Mouse (Mus musculus) lung, postnatal 0 days (tissue): Measurements from ENCODE around the gene Adamts16. TPM values are rescaled to one million over a fixed set of nuclear protein-coding genes. Genes with fewer than 3 reads are reported as not detected.

ENCODE experiments used
- ATAC-seq: fragments of 200-750 bp; cut with Nextera tagmentation; 2 replicates; pipeline ENCODE4 v1.8.0; 2017; ENCODE audit warnings: moderate library complexity
- DNase-seq: peaks from one replicate; pipeline ENCODE4 v3.0.0-alpha.2; 2016; ENCODE audit warnings: low spot score
- H3K27ac ChIP-seq: fragments of 300-500 bp; sonication (generic); 2 replicates; pipeline ENCODE4 v1.5.1; 2014; ENCODE audit warnings: antibody characterized with exemption, mild to moderate bottlenecking, low read length, mixed read lengths
- H3K27me3 ChIP-seq: fragments of 300-500 bp; sonication (generic); replicated peaks from 2 replicates; pipeline ENCODE4 v1.6.1; 2014; ENCODE audit warnings: low read length, mixed read lengths; ENCODE audit not compliant: insufficient read depth
- H3K36me3 ChIP-seq: fragments of 300-500 bp; sonication (generic); 2 replicates; pipeline ENCODE4 v1.6.1; 2014; ENCODE audit warnings: low read length, mixed read lengths; ENCODE audit not compliant: insufficient read depth
- H3K4me1 ChIP-seq: fragments of 300-500 bp; sonication (generic); 2 replicates; pipeline ENCODE4 v1.6.1; 2014; ENCODE audit warnings: antibody characterized with exemption, low read depth, low read length, mixed read lengths; ENCODE audit not compliant: insufficient read depth
- H3K4me2 ChIP-seq: fragments of 300-500 bp; sonication (generic); replicated peaks from 2 replicates; pipeline ENCODE4 v1.6.1; 2014; ENCODE audit warnings: low read depth, mild to moderate bottlenecking, low read length, moderate library complexity, mixed read lengths
- H3K4me3 ChIP-seq: fragments of 300-500 bp; sonication (generic); 2 replicates; pipeline ENCODE4 v1.5.1; 2014; ENCODE audit warnings: low read depth, low read length
- H3K9ac ChIP-seq: fragments of 300-500 bp; sonication (generic); replicated peaks from 2 replicates; pipeline ENCODE4 v1.6.1; 2014; ENCODE audit warnings: low read depth, mild to moderate bottlenecking
- H3K9me3 ChIP-seq: fragments of 300-500 bp; sonication (generic); 2 replicates; pipeline ENCODE4 v1.6.1; 2016; ENCODE audit warnings: low read length, mixed read lengths
- CTCF ChIP-seq: IDR thresholded peaks from 2 replicates; pipeline ENCODE4 v1.5.1; 2016; ENCODE audit warnings: antibody characterized with exemption, mild to moderate bottlenecking
- EP300 ChIP-seq: IDR thresholded peaks from 2 replicates; pipeline ENCODE4 v1.6.1; 2016; ENCODE audit warnings: antibody characterized with exemption, mild to moderate bottlenecking, control low read depth
- WGBS: fragments of 180-500 bp; shearing (Covaris S2); extraction: QIAGEN DNeasy Blood & Tissue Kit; methylation state at CpG from one replicate; pipeline ENCODE4 v1.1.7; 2014; 5-methylcytosine and 5-hydroxymethylcytosine counted together
- polyA plus RNA-seq: library from polyadenylated mRNA; unstranded; fragments of >200 nt; fragmentation: Nextera tagmentation; extraction: Ambion mirVana; gene quantifications from 2 replicates; pipeline ENCODE4 v1.2.1, GENCODE M21; 2015

Gene Adamts16
- polyA plus RNA-seq, 1 experiment from 2014 or later = not detected

DNA sequence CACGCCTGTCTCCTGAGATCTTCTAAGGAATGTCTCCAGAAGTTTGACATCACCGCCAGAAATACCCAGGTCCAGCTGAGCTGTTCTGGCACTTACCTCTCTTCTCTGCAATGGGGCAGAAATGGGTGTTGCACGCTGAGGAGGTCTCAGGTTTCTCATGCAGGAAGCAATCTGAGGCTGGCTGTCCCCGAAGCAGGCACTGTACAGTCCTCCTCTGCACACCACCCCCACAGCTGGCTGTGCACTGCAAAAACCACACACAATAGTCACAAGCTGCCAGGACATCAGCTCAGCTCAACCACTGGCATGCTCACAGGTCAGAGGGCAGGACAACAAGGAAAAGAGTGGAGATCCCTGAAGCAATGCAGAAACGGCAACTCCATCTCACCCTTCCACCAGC, 111.6 kb downstream of the Adamts16 start:
- Histone ChIP-seq H3K4me2 (no peak overlapping the region), H3K9me3 (no peaks in the 10 kb centered on the region), H3K4me1 (no peaks in the 10 kb centered on the region), H3K4me3 (no peak overlapping the region), H3K27ac (no peak overlapping the region), H3K36me3 (no peaks in the 10 kb centered on the region), H3K9ac (no peak overlapping the region), H3K27me3 (no peaks in the 10 kb centered on the region)
- TF ChIP-seq CTCF = no peak
- TF ChIP-seq EP300 = no peak
- DNase-seq (no peak), ATAC-seq (no peak)
- 43% methylated on average over 5 of the region's 5 CpGs for WGBS

DNA sequence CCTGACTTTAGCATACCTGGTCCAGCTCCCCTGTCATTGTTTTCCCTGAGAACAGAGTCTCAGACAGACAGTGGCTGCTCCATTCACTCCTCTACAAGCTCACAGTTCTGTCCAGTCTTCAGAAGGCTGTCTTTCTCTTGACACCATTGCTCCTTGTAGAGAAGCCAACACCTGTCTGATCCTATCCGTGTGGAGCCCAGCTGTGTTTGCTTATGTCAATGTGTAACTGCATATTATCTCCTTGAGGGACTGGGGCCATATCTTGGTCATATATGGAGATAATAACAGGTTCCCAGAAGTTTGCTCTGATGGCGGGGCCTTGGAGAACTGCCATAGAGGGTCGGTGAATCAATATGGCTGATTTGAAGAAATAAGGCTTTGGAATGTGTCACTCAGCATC, 115.4 kb downstream of the Adamts16 start:
- 76% methylated on average over 3 of the region's 3 CpGs for WGBS
- DNase-seq (no peak), ATAC-seq (no peak)
- Histone ChIP-seq H3K9me3 (no peaks in the 10 kb centered on the region), H3K4me2 (no peak overlapping the region), H3K36me3 (no peaks in the 10 kb centered on the region), H3K4me3 (no peak overlapping the region), H3K27me3 (no peaks in the 10 kb centered on the region), H3K27ac (no peak overlapping the region), H3K9ac (no peak overlapping the region), H3K4me1 (no peaks in the 10 kb centered on the region)
- TF ChIP-seq EP300 (no peak), CTCF (no peak)

DNA sequence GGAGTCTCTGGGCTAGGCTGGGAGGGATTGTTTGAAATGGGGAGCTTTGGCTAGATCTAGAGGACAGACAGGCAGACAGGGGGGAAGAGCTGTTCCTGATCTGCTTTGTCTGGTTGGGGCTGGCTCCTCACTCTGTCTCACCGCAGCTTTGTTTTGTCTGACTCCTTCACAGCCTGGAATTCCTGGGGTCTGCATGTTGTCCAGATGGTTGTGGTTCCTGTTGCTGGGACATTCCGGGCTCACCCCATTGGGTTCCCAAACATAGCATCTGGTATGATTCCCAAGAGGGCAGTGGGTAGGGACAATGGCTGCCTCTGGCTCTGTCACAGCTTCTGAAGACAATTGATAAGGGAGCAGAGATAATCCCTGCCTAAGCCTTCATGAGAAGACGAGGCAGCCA, 117.0 kb downstream of the Adamts16 start:
- TF ChIP-seq EP300 (no peak), CTCF (no peak)
- Histone ChIP-seq H3K4me1 (no peaks in the 10 kb centered on the region), H3K9me3 (no peaks in the 10 kb centered on the region), H3K27me3 (no peaks in the 10 kb centered on the region), H3K27ac (no peak overlapping the region), H3K4me3 (no peak overlapping the region), H3K9ac (no peak overlapping the region), H3K4me2 (no peak overlapping the region), H3K36me3 (no peaks in the 10 kb centered on the region)
- ATAC-seq = no peak
- 62% methylated on average over 3 of the region's 3 CpGs for WGBS
- no peak for DNase-seq

DNA sequence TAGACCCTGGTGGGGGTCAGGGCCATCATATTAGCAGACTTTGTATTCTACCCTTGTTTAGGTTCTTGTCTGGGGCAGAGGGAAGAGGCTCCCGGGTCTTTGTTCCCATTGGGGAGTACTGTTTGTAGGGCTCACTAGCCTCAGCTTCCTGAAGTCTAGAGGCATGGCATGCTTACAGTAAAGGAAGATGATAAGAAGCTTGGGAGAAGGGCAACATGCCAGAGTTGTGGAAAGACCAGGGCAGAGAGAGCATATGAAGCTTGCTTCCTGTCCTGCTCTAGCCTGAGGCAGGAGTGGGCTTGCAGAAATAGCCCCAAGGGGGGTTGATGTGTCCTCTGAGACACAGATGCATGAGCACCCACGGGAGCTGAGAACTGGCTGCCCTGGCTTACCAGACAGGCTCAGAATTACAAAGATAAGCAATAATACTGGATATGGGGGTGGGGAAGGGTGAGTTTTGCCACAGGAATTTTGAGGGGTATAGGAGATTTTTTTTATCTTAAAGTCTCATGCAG, 117.4 kb downstream of the Adamts16 start:
- ATAC-seq = no peak
- Histone ChIP-seq H3K27ac (no peak overlapping the region), H3K9ac (no peak overlapping the region), H3K4me2 (no peak overlapping the region), H3K27me3 (no peaks in the 10 kb centered on the region), H3K36me3 (no peaks in the 10 kb centered on the region), H3K9me3 (no peaks in the 10 kb centered on the region), H3K4me1 (no peaks in the 10 kb centered on the region), H3K4me3 (no peak overlapping the region)
- TF ChIP-seq CTCF = no peak
- WGBS = 24% methylated on average over 2 of the region's 2 CpGs
- no peak for DNase-seq

DNA sequence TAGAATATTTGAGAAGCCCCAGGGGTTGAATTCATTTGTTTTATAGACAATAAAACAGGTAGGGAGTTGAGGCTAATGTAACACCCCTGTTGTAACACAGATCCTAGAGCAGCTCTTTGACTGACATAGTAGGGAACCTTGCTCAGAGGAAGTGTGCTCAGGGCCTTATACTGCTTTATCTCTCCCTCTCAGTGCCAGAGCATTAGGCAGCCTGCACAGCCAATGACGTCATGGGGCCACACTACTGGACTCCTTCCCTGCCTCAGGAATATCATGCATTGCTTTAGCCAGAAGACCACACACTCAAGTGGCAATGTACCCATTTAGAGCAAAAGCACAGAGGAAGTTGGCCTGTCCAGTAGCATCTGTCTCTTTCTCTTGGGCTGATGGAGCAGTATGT, 121.6 kb downstream of the Adamts16 start:
- ATAC-seq = no peak
- Histone ChIP-seq H3K9ac (no peak overlapping the region), H3K36me3 (no peaks in the 10 kb centered on the region), H3K9me3 (no peaks in the 10 kb centered on the region), H3K4me1 (no peaks in the 10 kb centered on the region), H3K4me2 (no peak overlapping the region), H3K27me3 (no peaks in the 10 kb centered on the region), H3K27ac (no peak overlapping the region), H3K4me3 (no peak overlapping the region)
- WGBS = 64% methylated on average over 1 of the region's 1 CpGs
- TF ChIP-seq CTCF = no peak
- TF ChIP-seq EP300 = no peak
- no peak for DNase-seq

DNA sequence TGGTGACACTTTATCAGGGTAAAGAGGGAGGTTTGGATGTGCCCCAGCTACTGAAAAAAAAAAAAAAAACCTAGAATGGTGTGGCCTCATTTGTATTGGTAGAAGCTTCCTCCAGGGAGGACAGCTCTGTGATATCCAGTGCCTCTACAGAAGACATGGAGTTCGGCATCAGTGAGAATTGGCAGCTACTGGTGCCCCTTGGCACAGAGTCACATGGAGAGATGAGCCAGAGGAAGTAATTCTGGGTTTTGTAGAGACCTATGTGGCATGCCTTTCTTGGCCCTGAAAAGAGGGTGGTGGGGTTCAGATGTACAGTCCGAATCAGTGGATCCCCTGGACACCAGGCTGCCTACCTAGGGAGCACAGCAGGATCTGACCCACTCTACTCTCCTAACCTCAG, 122.8 kb downstream of the Adamts16 start:
- ATAC-seq = no peak
- 67% methylated on average over 2 of the region's 2 CpGs for WGBS
- no peaks in the 10 kb centered on the region for H3K9me3 ChIP-seq

DNA sequence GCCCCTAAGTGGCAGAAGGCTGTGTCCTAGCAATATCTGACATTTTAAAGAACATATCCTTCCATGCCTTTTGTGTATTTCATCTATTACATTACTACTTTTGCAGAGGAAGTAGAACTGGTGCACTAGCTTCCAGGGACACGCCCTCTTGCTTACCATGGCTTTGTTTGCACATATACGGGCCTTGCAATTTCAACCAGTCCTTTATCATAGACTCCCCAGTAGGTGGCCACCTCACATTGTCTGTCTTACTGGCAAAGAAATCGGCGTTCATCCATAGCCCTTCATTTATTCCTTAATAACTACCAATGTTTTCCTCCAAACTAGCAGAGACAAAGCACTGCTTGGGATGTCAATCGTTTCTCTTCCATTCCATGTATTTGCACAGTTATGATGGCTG, 125.6 kb downstream of the Adamts16 start:
- WGBS = 58% methylated on average over 5 of the region's 5 CpGs
- H3K4me3 ChIP-seq = no peak overlapping the region

More for the DNA sequence above, 122.8 kb downstream of the Adamts16 start:
- Histone ChIP-seq H3K4me3 (no peak overlapping the region), H3K4me2 (no peak overlapping the region), H3K9ac (no peak overlapping the region), H3K27me3 (no peaks in the 10 kb centered on the region), H3K36me3 (no peaks in the 10 kb centered on the region), H3K4me1 (no peaks in the 10 kb centered on the region), H3K27ac (no peak overlapping the region)
- TF ChIP-seq CTCF (no peak), EP300 (no peak)
- DNase-seq = no peak

More for the DNA sequence above, 125.6 kb downstream of the Adamts16 start:
- DNase-seq = peak; percentile 57
- TF ChIP-seq CTCF (peak; percentile 45), EP300 (no peak)
- H3K9me3 ChIP-seq = no peaks in the 10 kb centered on the region
- H3K4me1 ChIP-seq = no peaks in the 10 kb centered on the region
- H3K9ac ChIP-seq = no peak overlapping the region
- H3K27me3 ChIP-seq = no peaks in the 10 kb centered on the region
- H3K4me2 ChIP-seq = no peak overlapping the region
- H3K27ac ChIP-seq = no peak overlapping the region
- ATAC-seq = no peak
- no peaks in the 10 kb centered on the region for H3K36me3 ChIP-seq
